Mouse (Mus musculus) MEL (cell line): ENCODE data around the gene Cep112. TPM values are rescaled to one million over a fixed set of nuclear protein-coding genes. Genes with fewer than 3 reads are reported as not detected.

Experiments used
- DNase-seq: peaks from one replicate; pipeline ENCODE4 v3.0.0; 2011; ENCODE audit warnings: low read depth, low spot score
- H3K27ac ChIP-seq: 2 replicates; pipeline ENCODE4 v1.5.1; 2012; ENCODE audit warnings: low read depth, mild to moderate bottlenecking, control low read depth, low read length, moderate library complexity; ENCODE audit not compliant: control insufficient read depth
- H3K27me3 ChIP-seq, 2 experiments: fragments of 150-350 bp in 1 of 2; sonication (generic) in 1 of 2; 2 replicates each; pipeline ENCODE4 v1.6.1; 2012; ENCODE audit warnings: low read length in 2 of 2, mild to moderate bottlenecking in 2 of 2, improper control_type of control experiment in 1 of 2, moderate library complexity in 1 of 2; ENCODE audit not compliant: insufficient read depth in 2 of 2, control insufficient read depth in 1 of 2
- H3K36me3 ChIP-seq, 2 experiments: 2 replicates each; pipeline ENCODE4 v1.6.1; 2012 to 2014; ENCODE audit warnings: low read length in 2 of 2, improper control_type of control experiment in 1 of 2, inconsistent platforms in 1 of 2, mild to moderate bottlenecking in 1 of 2; ENCODE audit not compliant: insufficient read depth in 2 of 2, control insufficient read depth in 1 of 2
- H3K4me1 ChIP-seq, 2 experiments: fragments of 150-350 bp in 1 of 2; sonication (generic) in 1 of 2; 2 replicates each; pipeline ENCODE4 v1.6.1; 2012; ENCODE audit warnings: low read length in 2 of 2, improper control_type of control experiment in 1 of 2, mild to moderate bottlenecking in 1 of 2; ENCODE audit not compliant: insufficient read depth in 2 of 2, control insufficient read depth in 1 of 2
- H3K4me3 ChIP-seq, 2 experiments: fragments of 150-350 bp in 1 of 2; sonication (generic) in 1 of 2; 2 replicates each; pipeline ENCODE4 v1.5.1; 2012; ENCODE audit warnings: low read depth in 2 of 2, low read length in 2 of 2, mild to moderate bottlenecking in 2 of 2, moderate library complexity in 2 of 2, control low read depth in 1 of 2, improper control_type of control experiment in 1 of 2; ENCODE audit not compliant: control insufficient read depth in 1 of 2, insufficient read depth in 1 of 2
- H3K79me2 ChIP-seq: 2 replicates; pipeline ENCODE4 v1.6.1; 2012; ENCODE audit warnings: mild to moderate bottlenecking, low read length, moderate library complexity; ENCODE audit not compliant: control insufficient read depth, poor library complexity, insufficient read depth
- H3K9ac ChIP-seq: 2 replicates; pipeline ENCODE4 v1.6.1; 2012; ENCODE audit warnings: low read depth, mild to moderate bottlenecking, control low read depth, low read length, moderate library complexity; ENCODE audit not compliant: control insufficient read depth, poor library complexity, severe bottlenecking
- H3K9me3 ChIP-seq: fragments of 150-350 bp; sonication (generic); replicated peaks from 2 replicates; pipeline ENCODE4 v1.6.1; 2012; ENCODE audit warnings: mild to moderate bottlenecking, low read length, improper control_type of control experiment, moderate library complexity; ENCODE audit not compliant: insufficient read depth
- CHD1 ChIP-seq: IDR thresholded peaks from 2 replicates; pipeline ENCODE4 v1.6.1; 2012; ENCODE audit warnings: low read depth, mild to moderate bottlenecking, inconsistent platforms, low read length, improper control_type of control experiment
- E2F4 ChIP-seq: IDR thresholded peaks from 2 replicates; pipeline ENCODE4 v1.6.1; 2011; ENCODE audit warnings: low read depth, low read length, improper control_type of control experiment, borderline replicate concordance
- ETS1 ChIP-seq: IDR thresholded peaks from 2 replicates; pipeline ENCODE4 v1.6.1; 2012; ENCODE audit warnings: low read depth, mild to moderate bottlenecking, inconsistent platforms, low read length, improper control_type of control experiment, moderate library complexity
- GABPA ChIP-seq: IDR thresholded peaks from 2 replicates; pipeline ENCODE4 v1.6.1; 2012; ENCODE audit warnings: low read depth, mild to moderate bottlenecking, inconsistent platforms, low read length, improper control_type of control experiment, moderate library complexity
- GATA1 ChIP-seq: IDR thresholded peaks from 2 replicates; pipeline ENCODE4 v1.6.1; 2011; ENCODE audit warnings: low read depth, low read length, improper control_type of control experiment
- JUND ChIP-seq: IDR thresholded peaks from 2 replicates; pipeline ENCODE4 v1.6.1; 2011; ENCODE audit warnings: low read depth, mild to moderate bottlenecking, improper control_type of control experiment, low read length
- MAFK ChIP-seq: IDR thresholded peaks from 2 replicates; pipeline ENCODE4 v1.6.1; 2011; ENCODE audit warnings: low read depth, mild to moderate bottlenecking, low read length, improper control_type of control experiment, borderline replicate concordance
- MAX ChIP-seq: IDR thresholded peaks from 2 replicates; pipeline ENCODE4 v1.6.1; 2011; ENCODE audit warnings: low read length, improper control_type of control experiment
- MAZ ChIP-seq: IDR thresholded peaks from 2 replicates; pipeline ENCODE4 v1.6.1; 2012; ENCODE audit warnings: low read depth, mild to moderate bottlenecking, inconsistent platforms, low read length, improper control_type of control experiment
- MYB ChIP-seq: IDR thresholded peaks from 2 replicates; pipeline ENCODE4 v1.6.1; 2011; ENCODE audit warnings: mild to moderate bottlenecking, low read depth, low read length, improper control_type of control experiment
- MYC ChIP-seq: IDR thresholded peaks from 2 replicates; pipeline ENCODE4 v1.6.1; 2011; ENCODE audit warnings: low read depth, mild to moderate bottlenecking, low read length, improper control_type of control experiment, moderate library complexity
- NELFE ChIP-seq: IDR thresholded peaks from 2 replicates; pipeline ENCODE4 v1.6.1; 2011; ENCODE audit warnings: low read depth, low read length, improper control_type of control experiment
- POLR2AphosphoS2 ChIP-seq: IDR thresholded peaks from 2 replicates; pipeline ENCODE4 v1.6.1; 2011; ENCODE audit warnings: low read length, improper control_type of control experiment
- RCOR1 ChIP-seq: IDR thresholded peaks from 2 replicates; pipeline ENCODE4 v1.6.1; 2012; ENCODE audit warnings: low read depth, mild to moderate bottlenecking, inconsistent platforms, low read length, improper control_type of control experiment
- TAL1 ChIP-seq: IDR thresholded peaks from 2 replicates; pipeline ENCODE4 v1.6.1; 2012; ENCODE audit warnings: mild to moderate bottlenecking, inconsistent platforms, low read length, moderate library complexity, mixed read lengths
- TBP ChIP-seq: IDR thresholded peaks from 2 replicates; pipeline ENCODE4 v1.8.0; 2011; ENCODE audit warnings: low read depth, low read length, improper control_type of control experiment
- TCF12 ChIP-seq: IDR thresholded peaks from 2 replicates; pipeline ENCODE4 v1.6.1; 2014; ENCODE audit warnings: low read depth, mild to moderate bottlenecking, inconsistent platforms, low read length, improper control_type of control experiment, moderate library complexity
- USF1 ChIP-seq: IDR thresholded peaks from 2 replicates; pipeline ENCODE4 v1.6.1; 2014; ENCODE audit warnings: low read depth, mild to moderate bottlenecking, inconsistent platforms, low read length, improper control_type of control experiment, moderate library complexity
- USF2 ChIP-seq, 2 experiments: IDR thresholded peaks; 2 replicates each; pipeline ENCODE4 v1.6.1; 2011 to 2012; ENCODE audit warnings: improper control_type of control experiment in 2 of 2, low read length in 2 of 2, borderline replicate concordance in 1 of 2, inconsistent platforms in 1 of 2, low read depth in 1 of 2, mild to moderate bottlenecking in 1 of 2; ENCODE audit not compliant: insufficient read depth in 1 of 2
- ZC3H11A ChIP-seq: IDR thresholded peaks from 2 replicates; pipeline ENCODE4 v1.6.1; 2012; ENCODE audit warnings: low read depth, mild to moderate bottlenecking, inconsistent platforms, low read length, improper control_type of control experiment
- ZKSCAN1 ChIP-seq: IDR thresholded peaks from 2 replicates; pipeline ENCODE4 v1.6.1; 2012; ENCODE audit warnings: low read depth, mild to moderate bottlenecking, inconsistent platforms, low read length, improper control_type of control experiment, moderate library complexity
- polyA plus RNA-seq, 2 experiments: library from polyadenylated mRNA; stranded (reverse) in 1 of 2; unstranded in 1 of 2; fragments of >175 nt in 1 of 2; fragments of >200 nt in 1 of 2; gene quantifications; 2 replicates each; pipeline versions ENCODE4 v1.2.1 to v1.2.4; 2012; ENCODE audit warnings: low replicate concordance in 2 of 2, low read depth in 1 of 2; ENCODE audit not compliant: insufficient read length in 2 of 2, insufficient read depth in 1 of 2, missing spikeins in 1 of 2
- total RNA-seq: library from RNA; depleted of rRNA; stranded (reverse); fragments of 300-350 nt; gene quantifications from 2 replicates; pipeline ENCODE4 v1.2.3, GENCODE M21; 2012

Gene Cep112
- total and polyA plus RNA-seq, 3 experiments, result 1.3 TPM; not detected in 2

- no peak overlapping the region for H3K9ac ChIP-seq
- TF ChIP-seq JUND, result no peak
- no peak for TF ChIP-seq MYC
- TF ChIP-seq E2F4, result no peak
- TF ChIP-seq MAX, result no peak
- TF ChIP-seq NELFE, result no peak
- TF ChIP-seq MYB, result no peak
- TF ChIP-seq GATA1, result no peak
- TF ChIP-seq TAL1, result no peak
- TF ChIP-seq, all 39 proteins: peak for 0
- Histone ChIP-seq H3K36me3 (no peaks in the 10 kb centered on the region), H3K4me3 (no peak overlapping the region), H3K79me2 (no peaks in the 10 kb centered on the region), H3K9me3 (no peaks in the 10 kb centered on the region), H3K27ac (no peak overlapping the region), H3K4me1 (no peaks in the 10 kb centered on the region), H3K27me3 (no peaks in the 10 kb centered on the region; a peak in 1 of 4 replicates)
- no peak for DNase-seq
Measured at GRCm38 (mm10) chr11:108553881-108554280, 128.9 kb downstream of the Cep112 start.

GRCm38 (mm10) chr11:108558544-108558943 is 133.6 kb downstream of the Cep112 start:
- no peak for TF ChIP-seq ZKSCAN1
- no peak for TF ChIP-seq POLR2AphosphoS2
- no peak for TF ChIP-seq USF2 (IDR thresholded peaks at IDR 0.05; ENCODE audit: borderline replicate concordance in 1 of 2, insufficient read depth in 1 of 2, low read depth in 1 of 2, low read length in 2 of 2)
- no peak for TF ChIP-seq ZC3H11A
- no peak for TF ChIP-seq MYC
- no peak for TF ChIP-seq RCOR1
- no peak for TF ChIP-seq CHD1
- TF ChIP-seq ETS1, result no peak
- TF ChIP-seq E2F4, result no peak
- no peak for TF ChIP-seq USF1
- no peak for TF ChIP-seq GATA1
- TF ChIP-seq MAFK, result no peak
- TF ChIP-seq TBP, result no peak
- TF ChIP-seq TCF12, result no peak
- TF ChIP-seq MAZ, result no peak
- TF ChIP-seq GABPA, result no peak
- no peak for TF ChIP-seq MAX
- no peak for DNase-seq
- Histone ChIP-seq H3K27me3 (no peaks in the 10 kb centered on the region; a peak in 1 of 4 replicates), H3K4me3 (no peak overlapping the region), H3K79me2 (no peaks in the 10 kb centered on the region), H3K27ac (no peak overlapping the region), H3K36me3 (no peaks in the 10 kb centered on the region), H3K4me1 (no peaks in the 10 kb centered on the region), H3K9ac (no peak overlapping the region), H3K9me3 (no peaks in the 10 kb centered on the region)
